Comparison of ENCODE assay signal across 16 mouse cellular contexts in the genomic region with DNA sequence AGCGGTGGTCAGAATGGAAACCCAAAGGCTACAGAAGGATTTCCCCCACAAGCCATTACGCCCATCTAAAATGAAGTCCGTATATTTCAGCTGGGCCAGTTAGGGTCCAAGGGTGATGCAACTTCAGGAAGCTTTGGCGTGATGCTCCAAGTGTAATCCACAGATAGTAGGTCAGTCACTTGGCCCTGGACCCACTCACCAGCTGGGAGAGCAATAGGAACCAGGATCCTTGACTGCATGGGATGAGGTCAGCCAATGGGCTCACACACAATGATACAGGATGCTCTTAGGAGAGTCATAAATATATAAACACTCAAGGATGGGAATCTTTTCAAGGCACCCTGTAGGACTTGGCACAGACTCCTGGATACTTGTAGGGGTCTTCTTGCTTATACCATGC. TPM values are rescaled to one million over a fixed set of nuclear protein-coding genes. Genes with fewer than 3 reads are reported as not detected.
DNase-seq lines count a peak whose midpoint lies in the region; ATAC-seq and TF ChIP-seq lines count a peak whose summit lies in the region.
"Had no signal": no experiment of that assay in that cellular context is flagged by ENCODE, and none has a peak within 500 bp of the region (broad histone marks: within the 10 kb centered on the region; RNA-seq: fewer than 3 reads in every experiment).

No protein-coding gene starts in this region.

- H3K36me3 ChIP-seq in heart, adult 2 months (ENCODE audit: control insufficient read depth, insufficient read depth, low read length) = no peaks in the 10 kb centered on the region
- no peaks in the 10 kb centered on the region for H3K36me3 ChIP-seq in heart, embryonic 11.5 days (ENCODE audit: control insufficient read depth, insufficient read depth, low read length)
- no peaks in the 10 kb centered on the region for H3K36me3 ChIP-seq in lung, embryonic 16.5 days (ENCODE audit: control insufficient read depth, insufficient read depth, low read length)
- no peaks in the 10 kb centered on the region for H3K36me3 ChIP-seq in midbrain, embryonic 16.5 days (ENCODE audit: control insufficient read depth, insufficient read depth, low read length)
- H3K36me3 ChIP-seq: liver, embryonic 13.5 days; midbrain, embryonic 13.5 days had no signal

- no peaks in the 10 kb centered on the region for H3K9me3 ChIP-seq in heart, embryonic 11.5 days (replicated peaks; ENCODE audit: control insufficient read depth, low read length)
- no peaks in the 10 kb centered on the region for H3K9me3 ChIP-seq in lung, embryonic 16.5 days (ENCODE audit: control insufficient read depth, low read length)
- no peaks in the 10 kb centered on the region for H3K9me3 ChIP-seq in midbrain, embryonic 16.5 days (replicated peaks; ENCODE audit: control insufficient read depth, low read length, poor library complexity, severe bottlenecking)
- H3K9me3 ChIP-seq: forebrain, embryonic 13.5 days; liver, embryonic 13.5 days; midbrain, embryonic 13.5 days had no signal

- no peak overlapping the region for H3K9ac ChIP-seq in heart, adult 2 months (ENCODE audit: low read depth, low read length)
- no peak overlapping the region for H3K9ac ChIP-seq in heart, embryonic 11.5 days (ENCODE audit: low read depth, low read length)
- H3K9ac ChIP-seq in lung, embryonic 16.5 days (ENCODE audit: low read length) = no peak overlapping the region
- no peak overlapping the region for H3K9ac ChIP-seq in midbrain, embryonic 16.5 days (ENCODE audit: low read depth, low read length)
- H3K9ac ChIP-seq: forebrain, embryonic 13.5 days; liver, embryonic 13.5 days; midbrain, embryonic 13.5 days had no signal

- no peak overlapping the region for H3K4me2 ChIP-seq in heart, embryonic 11.5 days
- no peak overlapping the region for H3K4me2 ChIP-seq in lung, embryonic 16.5 days (ENCODE audit: low read depth, low read length)
- H3K4me2 ChIP-seq in midbrain, embryonic 16.5 days (ENCODE audit: low read length) = no peak overlapping the region
- H3K4me2 ChIP-seq: forebrain, embryonic 13.5 days; liver, embryonic 13.5 days; midbrain, embryonic 13.5 days had no signal

- H3K4me1 ChIP-seq in heart, adult 2 months (ENCODE audit: control insufficient read depth, insufficient read depth, low read length) = peaks cover 3% of the 10 kb centered on the region; the same call in 1 of the 2 replicates
- no peaks in the 10 kb centered on the region for H3K4me1 ChIP-seq in heart, embryonic 11.5 days (ENCODE audit: control insufficient read depth, insufficient read depth, low read length)
- peaks cover 37% of the 10 kb centered on the region for H3K4me1 ChIP-seq in lung, embryonic 16.5 days (replicated peaks; ENCODE audit: control insufficient read depth, insufficient read depth, low read length)
- H3K4me1 ChIP-seq in midbrain, embryonic 16.5 days (ENCODE audit: control insufficient read depth, insufficient read depth, low read length) = peaks cover 8% of the 10 kb centered on the region

- peak; percentile 76 to 80 for DNase-seq in heart, adult 2 months
- DNase-seq in cerebellum, adult 18-20 months = peak; percentile 87 to 95
- peak; percentile 51 for DNase-seq in gastrocnemius, postnatal 10 days
- DNase-seq in thymus, postnatal 10 days (ENCODE audit: low spot score in 2 of 2) = no peak
- no peak for DNase-seq in left cerebral cortex, postnatal 25 days (ENCODE audit: low spot score in 2 of 2)
- DNase-seq: kidney, adult 8-10 months; liver, embryonic 13.5 days; spleen, adult 18-20 months; thymus, postnatal 25 days had no signal

- TF ChIP-seq CTCF in heart, adult 2 months (IDR thresholded peaks at IDR 0.05) = no peak

- TF ChIP-seq EP300 in heart, adult 2 months (IDR thresholded peaks at IDR 0.05; ENCODE audit: insufficient read depth, low read depth, low read length) = 0 out of 2 replicates have a peak, but pooled peaks have one; percentile 33

- H3K4me3 ChIP-seq in heart, adult 2 months = no peak overlapping the region
- H3K4me3 ChIP-seq in heart, embryonic 11.5 days (ENCODE audit: low read depth, low read length) = no peak overlapping the region
- no peak overlapping the region for H3K4me3 ChIP-seq in lung, embryonic 16.5 days (ENCODE audit: low read length)
- H3K4me3 ChIP-seq in midbrain, embryonic 16.5 days (ENCODE audit: low read depth, low read length) = no peak overlapping the region
- H3K4me3 ChIP-seq: forebrain, embryonic 13.5 days; liver, embryonic 13.5 days; midbrain, embryonic 13.5 days had no signal

- H3K79me2 ChIP-seq in heart, adult 2 months (replicated peaks; ENCODE audit: control insufficient read depth, insufficient read depth, low read length) = no peaks in the 10 kb centered on the region

- intact Hi-C loops in heart, adult 2 months (cut with DNase I) = loop anchor here (5.0 kb wide), 1 partner anchor 63 kb away; no protein-coding TSS in a partner anchor
- intact Hi-C loops in left cerebral cortex, postnatal 25 days (cut with DNase I) = loop anchor here (10.0 kb wide), 1 partner anchor 180 kb away; a partner anchor contains a TSS

- H3K27ac ChIP-seq in heart, adult 2 months = no peak overlapping the region
- no peak overlapping the region for H3K27ac ChIP-seq in heart, embryonic 11.5 days (ENCODE audit: low read depth, low read length)
- no peak overlapping the region for H3K27ac ChIP-seq in lung, embryonic 16.5 days (ENCODE audit: low read length)
- no peak overlapping the region for H3K27ac ChIP-seq in midbrain, embryonic 16.5 days (ENCODE audit: low read length)
- H3K27ac ChIP-seq: forebrain, embryonic 13.5 days; liver, embryonic 13.5 days; midbrain, embryonic 13.5 days had no signal

- no peak for ATAC-seq in heart, embryonic 11.5 days (replicated peaks; ENCODE audit: insufficient number of reproducible peaks, low FRiP score, low TSS enrichment)
- peak; percentile 32 for ATAC-seq in lung, embryonic 16.5 days (ENCODE audit: low read depth)
- ATAC-seq in midbrain, embryonic 16.5 days = no peak
- ATAC-seq: forebrain, embryonic 13.5 days; midbrain, embryonic 13.5 days; Patski had no signal

- H3K27me3 ChIP-seq in heart, adult 2 months (ENCODE audit: control insufficient read depth, insufficient read depth, low read length) = peaks cover 6% of the 10 kb centered on the region
- peaks cover 15% of the 10 kb centered on the region for H3K27me3 ChIP-seq in heart, embryonic 11.5 days (ENCODE audit: control insufficient read depth, insufficient read depth, low read length)
- peaks cover 3% of the 10 kb centered on the region; the same call in 1 of the 2 replicates for H3K27me3 ChIP-seq in lung, embryonic 16.5 days (ENCODE audit: control insufficient read depth, insufficient read depth, low read depth, low read length)
- H3K27me3 ChIP-seq in midbrain, embryonic 16.5 days (ENCODE audit: control insufficient read depth, insufficient read depth, low read depth, low read length) = peaks cover 10% of the 10 kb centered on the region
- H3K27me3 ChIP-seq: Patski had no signal

- no peak for TF ChIP-seq POLR2A in heart, adult 2 months (IDR thresholded peaks at IDR 0.05; ENCODE audit: insufficient read depth, low read depth, low read length)

- 57% methylated on average over 4 of the region's 4 CpGs for WGBS in heart, adult 2 months
- WGBS in heart, embryonic 11.5 days (ENCODE audit: insufficient replicate concordance) = 91% methylated on average over 4 of the region's 4 CpGs
- 72% methylated on average over 4 of the region's 4 CpGs for WGBS in lung, embryonic 16.5 days
- 94% methylated on average over 4 of the region's 4 CpGs for WGBS in midbrain, embryonic 16.5 days

RNA-seq across cellular contexts. Expression of a gene that starts 3.0 kb away (rescaled TPM):
- total RNA-seq in heart, adult 2 months (2021) = 1 to 10 TPM; 3.6 TPM
- polyA plus RNA-seq in heart, adult 2 months (2012; rRNA removed) = 1.8 and 2.9 TPM in 2 replicates
- 1.3 and 1.5 TPM in 2 replicates for polyA plus RNA-seq in heart, embryonic 11.5 days (2014; fragmentation: Nextera tagmentation; extraction: Ambion mirVana)
- total RNA-seq in gastrocnemius, postnatal 10 days (2021) = 10 to 100 TPM; 14.2 to 22.4 TPM
- polyA plus RNA-seq in lung, embryonic 16.5 days (2015; fragmentation: Nextera tagmentation; extraction: Ambion mirVana) = 29.0 and 31.3 TPM in 2 replicates
- polyA plus RNA-seq in midbrain, embryonic 16.5 days (2015; fragmentation: Nextera tagmentation; extraction: Ambion mirVana) = 9.5 and 11.7 TPM in 2 replicates
- total RNA-seq in left cerebral cortex, postnatal 25 days (2021) = 10 to 100 TPM in 1 of 2 experiments, 1 to 10 TPM in 1; 9.8 to 10.8 TPM
- total RNA-seq: neutrophil, adult 5-6 weeks had no signal

Comparison
In these comparisons a context has a peak if more than half of its experiments do, and no peak if none do; other contexts are left out.
1. DNase-seq: peak in heart, adult 2 months (2 of 2), cerebellum, adult 18-20 months (2 of 2) and gastrocnemius, postnatal 10 days (single experiment); none in thymus, postnatal 10 days (0 of 2) and left cerebral cortex, postnatal 25 days (0 of 2).